Mouse (Mus musculus) liver, embryonic 12.5 days (tissue): ENCODE results near the gene Galnt5. TPM values are rescaled to one million over a fixed set of nuclear protein-coding genes. Genes with fewer than 3 reads are reported as not detected.

Experiments used
- ATAC-seq: fragments of 200-750 bp; cut with Nextera tagmentation; 2 replicates; pipeline ENCODE4 v1.8.0; 2017; ENCODE audit warnings: moderate number of reproducible peaks, mild to moderate bottlenecking, moderate library complexity
- H3K27ac ChIP-seq: fragments of 300-500 bp; sonication (generic); 2 replicates; pipeline ENCODE4 v1.5.1; 2016; ENCODE audit warnings: mild to moderate bottlenecking
- H3K27me3 ChIP-seq: fragments of 300-500 bp; sonication (generic); replicated peaks from 2 replicates; pipeline ENCODE4 v1.6.1; 2016; ENCODE audit warnings: mild to moderate bottlenecking, moderate library complexity
- H3K36me3 ChIP-seq: fragments of 300-500 bp; sonication (generic); 2 replicates; pipeline ENCODE4 v1.6.1; 2016; ENCODE audit warnings: mild to moderate bottlenecking, moderate library complexity
- H3K4me1 ChIP-seq: fragments of 300-500 bp; sonication (generic); 2 replicates; pipeline ENCODE4 v1.6.1; 2016
- H3K4me2 ChIP-seq: fragments of 300-500 bp; sonication (generic); 2 replicates; pipeline ENCODE4 v1.6.1; 2016; ENCODE audit warnings: mild to moderate bottlenecking, moderate library complexity
- H3K4me3 ChIP-seq: fragments of 300-500 bp; sonication (generic); 2 replicates; pipeline ENCODE4 v1.5.1; 2016; ENCODE audit warnings: mild to moderate bottlenecking, moderate library complexity
- H3K9ac ChIP-seq: fragments of 300-500 bp; sonication (generic); 2 replicates; pipeline ENCODE4 v1.6.1; 2016; ENCODE audit warnings: mild to moderate bottlenecking, moderate library complexity
- H3K9me3 ChIP-seq: fragments of 300-500 bp; sonication (generic); replicated peaks from 2 replicates; pipeline ENCODE4 v1.6.1; 2016; ENCODE audit warnings: mild to moderate bottlenecking, moderate library complexity
- WGBS: fragments of 180-500 bp; shearing (Covaris S2); methylation state at CpG from one replicate; pipeline ENCODE4 v1.1.7; 2016; ENCODE audit not compliant: insufficient replicate concordance; 5-methylcytosine and 5-hydroxymethylcytosine counted together
- polyA plus RNA-seq: library from polyadenylated mRNA; unstranded; fragments of >200 nt; fragmentation: Nextera tagmentation; extraction: Ambion mirVana; gene quantifications from 2 replicates; pipeline ENCODE4 v1.2.1, GENCODE M21; 2016

Gene Galnt5
- polyA plus RNA-seq, 1 experiment from 2014 or later = 0.04 TPM

DNA sequence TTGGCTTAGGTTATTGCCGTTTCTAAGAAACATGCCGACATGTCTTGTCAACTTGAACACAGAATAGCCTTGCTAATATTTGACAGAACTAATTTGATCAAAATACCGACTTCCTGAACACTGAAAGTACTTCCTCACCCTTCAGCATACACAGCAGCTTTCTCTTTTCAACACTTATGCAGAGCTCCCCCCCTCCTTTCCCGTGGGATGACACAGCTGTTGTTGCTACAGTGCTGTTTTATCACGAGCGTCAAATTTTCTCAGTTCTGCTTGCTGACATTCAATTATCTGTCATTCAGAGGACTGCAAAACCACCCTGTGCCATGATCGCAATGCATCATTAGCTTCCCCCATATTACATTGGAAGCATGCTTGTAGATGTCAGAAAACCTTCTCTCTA, 44.2 kb downstream of the Galnt5 start:
- ATAC-seq = no peak
- no peaks in the 10 kb centered on the region for H3K36me3 ChIP-seq
- no peak overlapping the region for H3K9ac ChIP-seq
- no peaks in the 10 kb centered on the region for H3K4me1 ChIP-seq
- H3K9me3 ChIP-seq = no peaks in the 10 kb centered on the region
- no peak overlapping the region for H3K4me3 ChIP-seq
- no peak overlapping the region for H3K4me2 ChIP-seq
- no peaks in the 10 kb centered on the region for H3K27me3 ChIP-seq
- 49% methylated on average over 7 of the region's 7 CpGs for WGBS
- no peak overlapping the region for H3K27ac ChIP-seq

DNA sequence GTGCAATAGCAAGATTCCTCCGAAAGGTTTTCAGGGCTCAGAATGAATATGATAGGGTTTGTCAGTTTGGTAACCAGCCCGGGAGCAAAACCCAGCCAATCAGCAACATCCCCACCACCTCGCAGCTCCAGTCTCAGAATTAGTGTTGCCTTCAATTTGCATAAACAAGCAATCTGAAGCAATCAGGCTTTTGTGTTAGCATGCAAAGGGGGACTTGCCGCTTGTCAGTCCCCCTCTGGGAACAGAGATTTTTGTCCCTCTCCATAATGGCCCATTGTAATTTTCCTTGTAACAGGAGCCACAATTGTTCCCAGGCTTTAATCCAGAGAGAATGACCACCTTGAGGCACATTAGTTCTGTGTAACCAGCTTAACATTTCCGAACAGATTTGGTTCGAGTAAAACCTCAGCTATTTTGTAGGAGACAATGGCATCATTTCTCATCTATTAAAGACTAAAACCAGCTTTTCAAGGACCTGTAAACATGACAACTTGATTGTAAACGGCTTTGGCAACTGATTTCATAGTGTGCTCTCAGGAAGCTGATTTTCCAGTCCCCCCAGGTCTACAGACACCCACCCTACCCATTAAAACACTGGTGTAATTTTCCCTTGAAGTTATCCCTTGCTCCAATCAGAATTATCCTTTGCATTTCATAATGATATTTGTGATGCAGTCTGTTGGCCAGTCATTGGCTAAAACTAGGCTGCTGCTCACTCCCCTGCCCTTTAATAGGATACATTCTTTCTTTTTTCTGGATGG, 55.3 kb downstream of the Galnt5 start, which contains the start of gene Ermn:
TSS of gene Ermn (minus strand) at position 44 of the 761 bp plus-strand sequence.
- Histone ChIP-seq H3K36me3 (no peaks in the 10 kb centered on the region), H3K4me1 (no peaks in the 10 kb centered on the region), H3K9me3 (no peaks in the 10 kb centered on the region), H3K4me2 (no peak within 1 kb of the TSS), H3K4me3 (no peak within 1 kb of the TSS), H3K27ac (no peak within 1 kb of the TSS), H3K9ac (no peak within 1 kb of the TSS), H3K27me3 (no peaks in the 10 kb centered on the region)
- 52% methylated on average over 7 of the region's 7 CpGs for WGBS
- ATAC-seq = no peak

DNA sequence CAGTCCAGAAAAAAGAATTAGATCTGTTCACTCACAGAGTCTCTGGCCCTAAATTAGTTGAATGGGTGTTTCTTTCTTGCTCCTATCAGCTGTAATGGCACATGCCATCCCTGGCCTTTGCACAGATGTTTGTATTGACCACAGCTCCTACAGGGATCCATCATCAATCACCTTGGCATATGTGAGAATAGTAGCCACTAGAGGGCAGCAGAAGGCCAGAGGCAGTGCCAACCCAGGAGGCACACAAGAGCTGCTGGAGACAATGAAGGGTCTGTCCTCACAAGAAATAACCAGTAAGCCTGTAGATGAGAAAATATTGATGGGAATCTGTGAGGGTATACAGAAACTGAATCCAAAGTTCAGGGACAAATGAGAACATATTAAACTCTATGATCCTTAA, 57.7 kb downstream of the Galnt5 start:
- Histone ChIP-seq H3K4me2 (no peak overlapping the region), H3K9ac (no peak overlapping the region), H3K36me3 (no peaks in the 10 kb centered on the region), H3K9me3 (no peaks in the 10 kb centered on the region), H3K27me3 (no peaks in the 10 kb centered on the region), H3K4me3 (no peak overlapping the region), H3K27ac (no peak overlapping the region), H3K4me1 (no peaks in the 10 kb centered on the region)
- no peak for ATAC-seq

DNA sequence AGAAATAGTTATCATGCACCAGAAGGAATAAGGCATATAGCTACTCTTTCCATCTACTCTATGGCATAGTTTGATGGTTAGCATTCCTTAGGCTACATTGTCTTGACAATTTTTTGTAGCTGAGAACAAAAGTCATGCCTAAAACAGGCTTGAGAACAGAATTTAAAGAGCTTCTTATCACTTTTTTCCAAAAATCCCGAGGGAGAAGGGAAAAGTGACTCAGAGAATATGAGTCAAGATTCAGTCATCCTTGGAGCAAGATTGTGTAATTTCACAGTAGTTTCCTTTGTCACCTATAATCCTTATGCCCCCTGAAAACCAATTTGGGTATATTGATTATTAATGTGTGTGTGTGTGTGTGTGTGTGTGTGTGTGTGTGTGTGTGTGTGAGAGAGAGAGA, 82.2 kb downstream of the Galnt5 start:
- no peak overlapping the region for H3K4me3 ChIP-seq
- no peak overlapping the region for H3K4me2 ChIP-seq
- H3K27me3 ChIP-seq = no peaks in the 10 kb centered on the region
- no peaks in the 10 kb centered on the region for H3K9me3 ChIP-seq
- 26% methylated on average over 1 of the region's 1 CpGs for WGBS
- no peaks in the 10 kb centered on the region for H3K36me3 ChIP-seq
- H3K4me1 ChIP-seq = no peaks in the 10 kb centered on the region
- H3K27ac ChIP-seq = no peak overlapping the region
- no peak for ATAC-seq
- H3K9ac ChIP-seq = no peak overlapping the region

DNA sequence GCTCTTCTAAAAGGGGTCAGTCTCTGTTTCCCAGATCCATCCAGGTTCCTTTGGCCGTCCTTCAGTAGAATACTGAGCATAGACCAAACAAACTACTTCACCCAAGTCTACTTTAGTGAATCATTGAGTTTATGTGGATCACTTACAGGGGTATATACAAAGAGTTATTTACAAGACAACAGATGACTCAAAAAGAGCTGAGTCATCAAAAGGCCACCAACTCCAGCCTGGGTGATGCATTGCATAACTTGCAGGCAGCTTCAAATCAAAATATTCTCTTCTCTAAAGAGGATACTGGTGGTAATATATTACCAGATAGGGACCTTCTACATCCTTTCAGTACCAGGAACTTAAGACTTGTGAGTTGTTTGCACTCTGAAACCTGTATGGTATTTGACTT, 88.7 kb downstream of the Galnt5 start:
- no peaks in the 10 kb centered on the region for H3K36me3 ChIP-seq
- no peak overlapping the region for H3K27ac ChIP-seq
- H3K9ac ChIP-seq = no peak overlapping the region
- 78% methylated on average over 1 of the region's 1 CpGs for WGBS
- H3K4me2 ChIP-seq = no peak overlapping the region
- no peaks in the 10 kb centered on the region for H3K27me3 ChIP-seq
- H3K4me3 ChIP-seq = no peak overlapping the region
- no peak for ATAC-seq
- H3K4me1 ChIP-seq = no peaks in the 10 kb centered on the region
- H3K9me3 ChIP-seq = no peaks in the 10 kb centered on the region

DNA sequence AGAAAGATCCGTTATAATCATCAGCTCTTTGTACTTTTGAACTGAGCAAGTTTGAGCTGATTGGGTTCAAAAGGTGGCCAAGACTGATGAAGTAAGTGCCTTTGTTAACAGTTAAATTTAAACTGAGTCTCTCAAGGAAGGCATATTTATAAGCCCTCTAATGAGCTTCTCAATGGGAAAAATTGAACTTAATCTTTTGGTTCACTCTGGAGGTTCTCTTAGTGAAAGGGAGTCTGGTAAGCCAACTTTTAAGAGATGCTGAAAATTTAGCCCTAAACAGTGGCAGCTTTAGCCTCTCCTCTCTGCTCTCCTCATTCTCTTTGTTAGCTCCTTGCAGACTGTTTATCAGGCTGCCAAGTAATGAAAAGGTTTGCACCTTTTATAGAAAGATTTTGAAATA, 97.1 kb downstream of the Galnt5 start:
- no peaks in the 10 kb centered on the region for H3K9me3 ChIP-seq
- no peak overlapping the region for H3K9ac ChIP-seq
- no peak overlapping the region for H3K27ac ChIP-seq
- H3K4me1 ChIP-seq = no peaks in the 10 kb centered on the region
- WGBS = 69% methylated on average over 1 of the region's 1 CpGs
- no peak overlapping the region for H3K4me2 ChIP-seq
- H3K27me3 ChIP-seq = no peaks in the 10 kb centered on the region
- no peaks in the 10 kb centered on the region for H3K36me3 ChIP-seq
- ATAC-seq = no peak
- no peak overlapping the region for H3K4me3 ChIP-seq

Other genes starting within 250 kb of the Galnt5 start
- gene Ermn, start 55.0 kb downstream of the Galnt5 start, polyA plus RNA-seq = not detected in 2 replicates
- gene Cytip, start 197.6 kb downstream of the Galnt5 start, polyA plus RNA-seq = 1.9 and 2.2 TPM in 2 replicates